Mouse (Mus musculus) midbrain, postnatal 0 days (tissue): ENCODE data around the gene Apbb2. TPM values are rescaled to one million over a fixed set of nuclear protein-coding genes. Genes with fewer than 3 reads are reported as not detected.

ENCODE experiments used
- ATAC-seq: fragments of 200-750 bp; cut with Nextera tagmentation; 2 replicates; pipeline ENCODE4 v1.8.0; 2017; ENCODE audit warnings: moderate number of reproducible peaks, mild to moderate bottlenecking, moderate TSS enrichment, moderate library complexity; ENCODE audit not compliant: low FRiP score
- DNase-seq: peaks from one replicate; pipeline ENCODE4 v3.0.0-alpha.2; 2015; ENCODE audit warnings: low spot score
- H3K27ac ChIP-seq: fragments of 300-500 bp; sonication (generic); 2 replicates; pipeline ENCODE4 v1.5.1; 2014; ENCODE audit warnings: low read depth, mild to moderate bottlenecking, low read length, mixed read lengths
- H3K27me3 ChIP-seq: fragments of 300-500 bp; sonication (generic); 2 replicates; pipeline ENCODE4 v1.6.1; 2014; ENCODE audit warnings: low read length, control low read depth, mixed read lengths; ENCODE audit not compliant: insufficient read depth
- H3K36me3 ChIP-seq: fragments of 300-500 bp; sonication (generic); 2 replicates; pipeline ENCODE4 v1.6.1; 2014; ENCODE audit warnings: low read length, control low read depth, mixed read lengths; ENCODE audit not compliant: insufficient read depth
- H3K4me1 ChIP-seq: fragments of 300-500 bp; sonication (generic); 2 replicates; pipeline ENCODE4 v1.6.1; 2014; ENCODE audit warnings: mild to moderate bottlenecking, control low read depth, antibody characterized with exemption, low read length, mixed read lengths; ENCODE audit not compliant: insufficient read depth
- H3K4me2 ChIP-seq: fragments of 300-500 bp; sonication (generic); 2 replicates; pipeline ENCODE4 v1.6.1; 2014; ENCODE audit warnings: low read depth, mild to moderate bottlenecking, low read length, mixed read lengths; ENCODE audit not compliant: poor library complexity, severe bottlenecking
- H3K4me3 ChIP-seq: fragments of 300-500 bp; sonication (generic); 2 replicates; pipeline ENCODE4 v1.5.1; 2014; ENCODE audit warnings: low read depth, mild to moderate bottlenecking, low read length, moderate library complexity
- H3K9ac ChIP-seq: fragments of 300-500 bp; sonication (generic); replicated peaks from 2 replicates; pipeline ENCODE4 v1.6.1; 2014; ENCODE audit warnings: mild to moderate bottlenecking, low read length, moderate library complexity, mixed read lengths; ENCODE audit not compliant: poor library complexity, severe bottlenecking
- H3K9me3 ChIP-seq: fragments of 300-500 bp; sonication (generic); 2 replicates; pipeline ENCODE4 v1.6.1; 2016; ENCODE audit warnings: low read length, control low read depth
- CTCF ChIP-seq: IDR thresholded peaks from 2 replicates; pipeline ENCODE4 v1.5.1; 2016; ENCODE audit warnings: antibody characterized with exemption, mild to moderate bottlenecking
- WGBS: fragments of 180-500 bp; shearing (Covaris S2); extraction: QIAGEN DNeasy Blood & Tissue Kit; methylation state at CpG from one replicate; pipeline ENCODE4 v1.1.7; 2014; 5-methylcytosine and 5-hydroxymethylcytosine counted together
- polyA plus RNA-seq: library from polyadenylated mRNA; unstranded; fragments of >200 nt; fragmentation: Nextera tagmentation; extraction: Ambion mirVana; gene quantifications from 2 replicates; pipeline ENCODE4 v1.2.1, GENCODE M21; 2015
- total RNA-seq: library from RNA; depleted of rRNA; stranded (reverse); fragments of >200 nt; gene quantifications from 2 replicates; pipeline ENCODE4 v1.2.3, GENCODE M21; 2014

Gene Apbb2
- total and polyA plus RNA-seq, 2 experiments from 2014 or later = 60.6 to 76.0 TPM

DNA sequence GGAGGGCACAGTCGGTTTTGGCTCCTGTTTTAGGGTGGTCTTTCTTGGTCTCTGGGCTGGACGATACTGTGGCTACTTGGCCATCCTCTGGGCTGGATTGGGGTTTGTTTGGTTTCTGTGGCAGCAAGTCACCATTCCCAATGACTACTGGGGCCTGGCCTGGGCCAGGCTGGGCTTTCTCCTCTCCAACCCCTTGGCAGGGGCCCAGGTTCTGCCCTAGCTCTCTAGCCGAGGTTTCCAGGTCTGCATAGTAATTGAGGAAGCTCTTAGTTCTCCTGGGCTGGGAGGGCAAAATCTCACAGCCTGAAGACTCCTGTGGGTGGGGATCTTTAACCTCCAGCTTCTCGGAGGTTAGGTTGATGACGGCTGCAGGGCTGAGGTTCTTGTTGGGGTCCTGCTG lies 167.0 kb downstream of the Apbb2 start:
- Histone ChIP-seq H3K9me3 (no peaks in the 10 kb centered on the region), H3K9ac (no peak overlapping the region), H3K4me2 (no peak overlapping the region), H3K27ac (no peak overlapping the region), H3K4me1 (no peaks in the 10 kb centered on the region), H3K36me3 (peaks cover 6% of the 10 kb centered on the region; the same call in 1 of the 2 replicates), H3K4me3 (no peak overlapping the region), H3K27me3 (no peaks in the 10 kb centered on the region)
- peak; percentile 42 for DNase-seq
- WGBS = 85% methylated on average over 5 of the region's 5 CpGs
- no peak for TF ChIP-seq CTCF
- ATAC-seq = no peak

DNA sequence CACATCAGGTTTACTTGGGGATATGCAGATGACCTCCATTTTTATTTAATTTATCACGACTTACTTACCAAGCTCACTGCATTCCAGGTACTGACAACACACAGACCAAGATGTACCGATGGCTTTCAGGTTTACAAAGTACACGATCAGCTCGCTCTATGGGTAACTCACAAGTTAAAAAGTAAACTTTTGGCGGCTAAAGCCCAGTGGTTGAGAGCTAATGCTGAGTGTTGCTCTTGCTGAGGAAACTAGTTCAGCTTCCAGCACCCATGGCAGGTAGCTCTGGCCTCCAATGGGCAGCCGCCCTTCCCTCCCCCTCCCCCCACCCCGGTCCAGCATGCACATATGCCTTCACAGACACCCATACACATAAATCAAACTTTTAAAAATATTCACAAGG lies 173.1 kb downstream of the Apbb2 start:
- ATAC-seq (no peak), DNase-seq (no peak)
- Histone ChIP-seq H3K27me3 (no peaks in the 10 kb centered on the region), H3K4me1 (no peaks in the 10 kb centered on the region), H3K9ac (no peak overlapping the region), H3K4me3 (no peak overlapping the region), H3K27ac (no peak overlapping the region), H3K4me2 (no peak overlapping the region), H3K36me3 (no peaks in the 10 kb centered on the region), H3K9me3 (no peaks in the 10 kb centered on the region)
- 94% methylated on average over 7 of the region's 7 CpGs for WGBS
- no peak for TF ChIP-seq CTCF

DNA sequence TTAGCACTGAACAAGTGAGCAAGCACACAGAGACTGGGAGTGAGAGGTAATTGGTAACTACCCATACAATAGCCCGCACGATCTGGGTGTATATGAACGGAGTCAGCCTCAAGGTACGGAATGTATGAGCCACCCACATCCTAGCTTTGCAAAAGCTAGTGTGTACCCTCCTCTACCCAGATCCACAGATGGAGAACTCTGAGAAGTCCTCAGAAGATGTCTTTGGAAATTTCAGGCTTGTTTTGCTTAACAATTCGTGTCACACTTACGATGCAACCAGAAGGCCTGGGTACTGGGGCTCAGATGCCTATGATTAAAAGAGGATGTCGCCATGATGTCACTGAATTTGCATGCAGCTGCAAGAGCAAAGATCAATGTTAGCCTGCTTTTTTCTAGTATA lies 176.3 kb downstream of the Apbb2 start:
- no peak for TF ChIP-seq CTCF
- DNase-seq (no peak), ATAC-seq (no peak)
- no peaks in the 10 kb centered on the region for H3K4me1 ChIP-seq
- H3K36me3 ChIP-seq = no peaks in the 10 kb centered on the region
- no peaks in the 10 kb centered on the region for H3K9me3 ChIP-seq
- 72% methylated on average over 7 of the region's 7 CpGs for WGBS
- H3K27me3 ChIP-seq = no peaks in the 10 kb centered on the region
- H3K9ac ChIP-seq = no peak overlapping the region
- no peak overlapping the region for H3K4me2 ChIP-seq
- H3K27ac ChIP-seq = no peak overlapping the region
- H3K4me3 ChIP-seq = no peak overlapping the region

DNA sequence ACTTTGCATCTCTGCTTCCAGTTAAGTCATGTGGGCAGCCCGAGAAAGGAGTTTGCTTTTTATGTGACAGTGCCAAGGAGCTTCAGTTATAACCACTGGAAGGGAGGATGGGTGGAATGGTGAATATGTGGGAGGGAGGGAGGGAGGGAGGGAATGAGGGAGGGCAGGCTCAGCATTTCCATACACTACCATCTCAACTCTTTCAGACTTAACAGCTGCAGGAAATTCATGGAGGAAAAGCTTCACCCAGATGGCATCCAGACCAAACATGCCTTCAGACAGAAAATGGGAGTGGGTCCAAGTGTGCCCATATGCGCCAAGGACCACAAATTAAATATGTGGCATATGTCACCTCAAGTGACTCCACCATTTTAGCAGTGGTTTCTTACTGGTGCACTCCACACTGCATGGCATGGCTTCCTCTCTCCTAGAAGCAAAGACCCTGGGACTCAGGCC lies 181.8 kb downstream of the Apbb2 start:
- 90% methylated on average over 2 of the region's 2 CpGs for WGBS
- Histone ChIP-seq H3K4me1 (no peaks in the 10 kb centered on the region), H3K9me3 (no peaks in the 10 kb centered on the region), H3K4me3 (no peak overlapping the region), H3K4me2 (no peak overlapping the region), H3K27me3 (no peaks in the 10 kb centered on the region), H3K9ac (no peak overlapping the region), H3K36me3 (no peaks in the 10 kb centered on the region), H3K27ac (no peak overlapping the region)
- no peak for TF ChIP-seq CTCF
- peak; percentile 24 for DNase-seq
- no peak for ATAC-seq

DNA sequence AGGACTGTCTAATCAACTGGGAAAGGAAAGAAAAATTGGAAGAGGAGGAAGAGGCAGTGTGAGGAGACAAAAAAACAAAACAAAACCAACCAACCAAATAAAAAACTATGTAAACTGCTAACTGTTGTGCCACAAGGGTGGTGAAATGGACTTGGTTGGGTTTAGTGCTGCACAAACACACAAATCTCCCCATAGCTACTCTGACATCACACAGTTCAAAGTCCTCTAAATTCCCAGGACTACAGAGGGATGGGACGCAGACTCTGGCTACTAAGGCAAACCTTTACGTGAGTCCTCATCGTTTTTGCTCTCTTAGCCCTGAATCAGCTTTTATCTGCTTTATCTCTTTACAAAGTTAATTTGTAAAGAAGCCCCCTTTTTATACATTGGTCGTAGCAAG lies 183.4 kb downstream of the Apbb2 start:
- ATAC-seq (no peak), DNase-seq (no peak)
- Histone ChIP-seq H3K27me3 (no peaks in the 10 kb centered on the region), H3K4me1 (no peaks in the 10 kb centered on the region), H3K9ac (no peak overlapping the region), H3K9me3 (no peaks in the 10 kb centered on the region), H3K27ac (no peak overlapping the region), H3K36me3 (no peaks in the 10 kb centered on the region), H3K4me2 (no peak overlapping the region), H3K4me3 (no peak overlapping the region)
- no peak for TF ChIP-seq CTCF
- WGBS = 97% methylated on average over 4 of the region's 4 CpGs

DNA sequence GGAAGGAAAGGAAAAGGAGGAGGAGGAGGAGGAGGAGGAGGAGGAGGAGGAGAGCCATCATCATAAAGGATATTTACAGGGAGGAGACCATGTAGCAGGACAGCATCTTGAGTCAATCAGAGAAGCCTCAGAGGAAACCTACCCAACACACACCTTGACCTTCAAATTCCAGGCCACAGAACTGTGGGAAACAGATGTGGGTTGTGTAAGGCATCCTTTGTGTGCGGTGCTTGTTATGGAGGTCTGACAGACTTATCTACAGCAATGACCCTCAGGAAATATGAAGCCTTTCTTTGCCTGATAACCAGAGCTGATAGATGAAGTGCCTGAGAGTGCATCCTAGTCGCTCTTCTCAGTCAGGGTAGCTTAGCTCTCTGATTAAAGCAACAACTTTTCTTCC lies 189.5 kb downstream of the Apbb2 start:
- Histone ChIP-seq H3K9me3 (no peaks in the 10 kb centered on the region), H3K4me1 (no peaks in the 10 kb centered on the region), H3K4me3 (no peak overlapping the region), H3K27me3 (no peaks in the 10 kb centered on the region), H3K36me3 (no peaks in the 10 kb centered on the region), H3K9ac (no peak overlapping the region), H3K4me2 (no peak overlapping the region), H3K27ac (no peak overlapping the region)
- no peak for TF ChIP-seq CTCF
- no peak for ATAC-seq
- 77% methylated on average over 2 of the region's 2 CpGs for WGBS
- no peak for DNase-seq
